Mouse (Mus musculus) adrenal gland, adult 2 months (tissue): Measurements from ENCODE around the gene Olfr531. TPM values are rescaled to one million over a fixed set of nuclear protein-coding genes. Genes with fewer than 3 reads are reported as not detected.

Source experiments
- DNase-seq: peaks from one replicate; pipeline ENCODE4 v3.0.0; 2021
- long read RNA-seq: library from polyadenylated mRNA; stranded (forward); transcript quantifications from one replicate; pipeline ENCODE4 v2.0.0, GENCODE M21; 2021
- polyA plus RNA-seq: library from polyadenylated mRNA; depleted of rRNA; stranded (reverse); fragments of >200 nt; gene quantifications from 2 replicates; pipeline ENCODE4 v1.2.3, GENCODE M21; 2012; rRNA removed
- total RNA-seq, 2 experiments: library from RNA; stranded (reverse); gene quantifications; 2 replicates each; pipeline ENCODE4 v1.2.3; 2021

Gene Olfr531
- not detected for total RNA-seq
- not detected in 2 replicates for polyA plus RNA-seq
- long read RNA-seq = 0 reads

DNA sequence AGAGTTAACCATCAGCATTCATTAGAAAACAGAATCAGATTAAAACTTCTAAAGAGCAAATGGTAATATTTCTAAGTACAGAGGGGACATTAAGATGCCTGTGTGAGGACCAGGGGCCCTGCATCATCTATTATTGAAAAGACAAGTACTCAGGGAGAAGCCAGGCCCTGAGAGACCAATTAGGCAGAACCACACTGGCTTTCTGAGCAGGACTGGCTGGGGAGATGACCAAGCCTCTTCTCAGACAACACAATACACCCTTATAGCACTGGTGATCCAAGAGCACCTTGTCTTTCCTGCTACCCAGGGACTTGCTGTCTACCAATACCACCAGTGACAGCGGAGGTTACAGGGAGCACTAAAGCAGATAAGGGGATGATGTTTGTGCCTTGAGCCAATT lies at the start of gene Olfr531:
TSS of gene Olfr531 (minus strand) at position 101 of the 400 bp plus-strand sequence.
- DNase-seq = no peak

DNA sequence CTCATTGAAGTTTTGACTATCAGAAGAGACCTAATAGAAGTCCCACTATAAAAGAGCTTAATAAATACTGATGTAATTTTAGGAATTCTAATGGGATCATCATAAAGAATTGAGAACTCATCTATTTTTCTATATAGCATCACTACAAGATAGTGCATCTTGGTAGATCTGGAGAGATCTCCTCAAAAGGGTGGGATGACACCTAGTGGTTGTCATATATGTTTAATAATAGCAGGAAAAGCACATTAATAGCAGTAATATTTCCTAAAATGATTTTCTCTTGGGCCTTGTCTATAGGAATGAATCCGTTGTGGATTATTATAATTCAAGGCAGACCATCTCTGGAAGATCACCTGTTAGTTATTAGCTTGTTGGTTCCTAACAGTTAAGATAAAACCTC lies 40.4 kb upstream of the Olfr531 start:
- no peak for DNase-seq

DNA sequence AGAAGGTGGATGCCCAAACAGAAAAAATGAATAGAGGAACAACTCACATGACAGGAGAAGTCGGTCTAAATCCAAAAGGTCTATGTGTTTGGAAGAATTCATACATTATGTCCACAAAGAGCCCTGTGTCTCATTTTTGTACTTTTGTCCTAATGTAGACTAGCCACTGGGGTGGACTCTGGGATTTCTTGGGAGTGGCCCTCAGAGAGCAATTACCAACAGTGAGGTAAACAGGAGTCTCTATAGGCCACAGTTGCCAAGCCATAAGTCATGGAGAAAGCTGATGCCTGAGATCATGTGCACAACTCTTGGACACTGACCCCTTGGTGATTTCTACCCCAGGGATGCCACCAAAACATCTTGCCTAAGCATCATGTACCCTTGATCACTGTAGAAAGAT lies 18.8 kb upstream of the Olfr531 start, which contains the start of gene Olfr532:
TSS of gene Olfr532 (minus strand) at position 101 of the 400 bp plus-strand sequence.
- no peak for DNase-seq

DNA sequence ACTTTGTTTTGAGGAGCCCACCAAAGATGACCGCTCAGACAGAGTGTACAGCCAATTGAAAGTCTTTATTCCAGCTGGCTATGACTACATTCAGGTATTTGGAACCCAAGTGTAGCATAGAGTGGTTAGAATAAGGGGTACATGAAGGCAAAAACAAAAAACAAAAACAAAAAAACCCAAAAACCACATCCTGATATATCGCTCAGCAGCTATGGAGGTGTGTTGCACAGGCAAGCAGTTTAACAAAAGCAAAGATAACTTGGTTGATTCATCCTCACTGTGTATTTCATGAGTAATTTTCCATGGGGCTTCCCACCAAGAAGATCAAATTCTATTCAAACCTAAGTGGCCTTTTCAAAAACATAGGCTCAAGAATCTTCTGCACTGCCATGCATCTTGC lies 25.8 kb downstream of the Olfr531 start:
- no peak for DNase-seq

DNA sequence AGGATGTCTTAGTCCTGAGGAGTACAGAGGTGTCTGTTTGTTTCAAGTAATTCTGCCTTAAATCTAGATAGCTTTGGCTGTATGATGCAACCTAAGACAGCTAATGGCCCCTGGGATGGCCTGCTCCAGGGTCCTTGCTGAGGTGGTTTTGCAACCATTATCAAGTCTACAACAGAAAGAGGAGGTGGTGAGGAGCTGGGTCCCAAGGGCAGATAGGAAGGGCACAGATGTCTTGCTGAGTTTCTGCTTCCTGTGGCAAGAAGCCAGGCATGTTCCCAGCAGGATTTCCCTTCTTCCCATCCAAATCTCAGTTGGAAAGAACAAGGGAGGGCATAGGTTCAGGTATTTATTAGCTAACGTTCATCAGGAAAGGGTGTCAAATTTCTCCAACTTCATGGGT lies 26.5 kb downstream of the Olfr531 start, which contains the start of gene Olfr530:
TSS of gene Olfr530 (minus strand) at position 101 of the 400 bp plus-strand sequence.
- no peak for DNase-seq

DNA sequence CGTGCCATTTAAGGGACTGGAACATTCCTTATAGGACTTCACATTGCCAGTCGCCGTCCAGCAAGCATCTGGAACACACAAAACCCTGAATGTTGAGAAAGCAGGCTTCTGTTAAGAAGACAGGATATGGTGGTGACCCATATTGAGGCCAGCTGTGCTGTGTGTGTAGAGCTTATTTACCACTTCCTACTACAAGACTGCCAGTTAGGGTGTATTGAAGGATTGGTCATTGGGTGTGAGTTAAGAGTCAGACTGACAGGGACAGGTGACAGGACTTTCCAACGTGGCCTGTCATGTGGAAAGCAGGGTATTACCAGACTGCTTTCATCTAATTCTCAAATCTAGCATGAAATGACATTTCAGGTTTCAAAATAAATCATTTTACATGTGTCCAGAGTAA lies 28.4 kb downstream of the Olfr531 start:
- DNase-seq = no peak

DNA sequence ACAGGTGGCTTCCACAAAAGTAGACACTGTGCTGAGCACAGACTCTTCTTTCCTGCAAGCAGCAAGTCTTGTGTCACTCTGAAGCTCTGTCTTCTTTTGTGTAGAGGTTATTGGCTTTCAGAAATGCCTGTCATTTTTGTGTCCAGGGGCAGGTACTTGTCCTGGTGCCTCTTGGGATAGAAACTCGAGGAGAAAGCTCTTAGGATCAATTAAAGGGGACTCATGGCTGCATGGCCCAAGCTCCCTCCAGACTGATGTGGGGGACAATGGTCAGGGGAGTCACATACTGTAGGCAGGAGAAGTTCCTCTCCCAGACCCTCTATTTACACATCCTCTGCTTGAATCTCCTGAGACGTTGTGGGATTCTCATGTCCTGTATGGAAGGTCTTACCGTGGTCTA lies 41.1 kb downstream of the Olfr531 start, which contains the start of gene Olfr60:
TSS of gene Olfr60 (minus strand) at position 101 of the 400 bp plus-strand sequence.
- DNase-seq = no peak

Other genes with a start within 250 kb of the Olfr531 start
- gene Sprn, start 248.0 kb downstream of the Olfr531 start, total RNA-seq = 1 to 10 TPM in 1 of 2 experiments, under 1 TPM in 1; 0.55 to 1.2 TPM
- gene Sprn, start 248.0 kb downstream of the Olfr531 start, polyA plus RNA-seq = 0.99 and 2.4 TPM in 2 replicates
- not detected for gene Olfr522, start 238.2 kb downstream of the Olfr531 start, total RNA-seq
- gene Olfr522, start 238.2 kb downstream of the Olfr531 start, polyA plus RNA-seq = not detected in 2 replicates
- gene Olfr523, start 229.7 kb downstream of the Olfr531 start, total RNA-seq = not detected
- gene Olfr523, start 229.7 kb downstream of the Olfr531 start, polyA plus RNA-seq = not detected in 2 replicates
- gene Olfr524, start 197.0 kb downstream of the Olfr531 start, total RNA-seq = not detected
- not detected in 2 replicates for gene Olfr524, start 197.0 kb downstream of the Olfr531 start, polyA plus RNA-seq
- gene Cd163l1, start 184.7 kb downstream of the Olfr531 start, total RNA-seq = not detected
- gene Cd163l1, start 184.7 kb downstream of the Olfr531 start, polyA plus RNA-seq = 0.08 TPM in 1 of 2 replicates, not detected in the other
- gene 5830411N06Rik, start 155.6 kb downstream of the Olfr531 start, total RNA-seq = not detected
- not detected in 2 replicates for gene 5830411N06Rik, start 155.6 kb downstream of the Olfr531 start, polyA plus RNA-seq
- gene Olfr525, start 82.1 kb downstream of the Olfr531 start, total RNA-seq = not detected
- gene Olfr525, start 82.1 kb downstream of the Olfr531 start, polyA plus RNA-seq = not detected in 2 replicates
- not detected for gene Olfr527, start 68.9 kb downstream of the Olfr531 start, total RNA-seq
- 0.11 TPM in 1 of 2 replicates, not detected in the other for gene Olfr527, start 68.9 kb downstream of the Olfr531 start, polyA plus RNA-seq
- gene Olfr60, start 41.2 kb downstream of the Olfr531 start, total RNA-seq = not detected
- gene Olfr60, start 41.2 kb downstream of the Olfr531 start, polyA plus RNA-seq = not detected in 2 replicates
- not detected for gene Olfr530, start 26.6 kb downstream of the Olfr531 start, total RNA-seq
- not detected in 2 replicates for gene Olfr530, start 26.6 kb downstream of the Olfr531 start, polyA plus RNA-seq
- not detected for gene Olfr532, start 18.7 kb upstream of the Olfr531 start, total RNA-seq
- not detected in 2 replicates for gene Olfr532, start 18.7 kb upstream of the Olfr531 start, polyA plus RNA-seq
- not detected for gene Olfr533, start 60.5 kb upstream of the Olfr531 start, total RNA-seq
- gene Olfr533, start 60.5 kb upstream of the Olfr531 start, polyA plus RNA-seq = not detected in 2 replicates
- gene Olfr535, start 81.3 kb upstream of the Olfr531 start, total RNA-seq = not detected
- not detected in 2 replicates for gene Olfr535, start 81.3 kb upstream of the Olfr531 start, polyA plus RNA-seq
- not detected for gene Olfr536, start 104.5 kb upstream of the Olfr531 start, total RNA-seq
- not detected in 2 replicates for gene Olfr536, start 104.5 kb upstream of the Olfr531 start, polyA plus RNA-seq
- not detected for gene Olfr538, start 165.0 kb upstream of the Olfr531 start, total RNA-seq
- not detected in 2 replicates for gene Olfr538, start 165.0 kb upstream of the Olfr531 start, polyA plus RNA-seq
- gene Olfr46, start 198.4 kb upstream of the Olfr531 start, total RNA-seq = not detected
- not detected in 2 replicates for gene Olfr46, start 198.4 kb upstream of the Olfr531 start, polyA plus RNA-seq
- gene Olfr61, start 226.1 kb upstream of the Olfr531 start, total RNA-seq = not detected
- not detected in 2 replicates for gene Olfr61, start 226.1 kb upstream of the Olfr531 start, polyA plus RNA-seq
- not detected for gene Olfr53, start 243.5 kb upstream of the Olfr531 start, total RNA-seq
- not detected in 2 replicates for gene Olfr53, start 243.5 kb upstream of the Olfr531 start, polyA plus RNA-seq